Mouse (Mus musculus) T-helper 17 cell (primary cell): ENCODE data around the gene Iscu.

Experiments used
- in situ Hi-C, 2 experiments: fragments of 300-600 bp; cut with MboI, MseI; formaldehyde crosslinking; loops; 1 replicate in 1 of 2; 2 replicates in 1 of 2; pipeline ENCODE4 v1.15.1; 2025; ENCODE audit warnings: high pct_unique_total_duplicates in 2 of 2

The Iscu gene

DNA sequence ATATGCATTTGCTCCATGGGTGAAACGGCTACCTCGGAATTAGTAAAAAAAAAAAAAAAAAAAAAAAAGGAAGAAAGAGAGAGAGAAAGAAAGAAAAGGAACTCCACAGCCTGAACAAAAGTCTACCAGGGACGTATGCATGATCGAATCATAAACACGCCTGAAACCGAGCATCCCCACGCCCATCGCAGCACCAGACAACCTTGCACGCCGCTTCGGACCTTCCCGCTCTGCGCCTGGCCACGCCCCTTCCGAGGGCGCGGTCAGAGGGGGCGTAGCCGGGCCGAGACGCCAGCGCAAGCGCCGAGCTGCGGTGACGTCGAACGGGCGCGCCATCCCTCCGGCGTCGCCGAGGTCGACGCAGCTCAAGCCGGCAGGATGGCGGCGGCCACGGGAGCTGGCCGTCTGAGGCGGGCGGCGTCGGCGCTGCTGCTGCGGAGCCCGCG lies at the start of gene Iscu, which contains the start of gene Sart3:
Gene Iscu, plus strand, starts transcription at position 299 of the 446 bp plus-strand sequence.
Gene Sart3, minus strand, starts transcription at position 61 of the 446 bp plus-strand sequence.
- in situ Hi-C loops, result loop anchor here (5.0 kb wide), 1 partner anchor 40 kb away; no protein-coding TSS in a partner anchor

DNA sequence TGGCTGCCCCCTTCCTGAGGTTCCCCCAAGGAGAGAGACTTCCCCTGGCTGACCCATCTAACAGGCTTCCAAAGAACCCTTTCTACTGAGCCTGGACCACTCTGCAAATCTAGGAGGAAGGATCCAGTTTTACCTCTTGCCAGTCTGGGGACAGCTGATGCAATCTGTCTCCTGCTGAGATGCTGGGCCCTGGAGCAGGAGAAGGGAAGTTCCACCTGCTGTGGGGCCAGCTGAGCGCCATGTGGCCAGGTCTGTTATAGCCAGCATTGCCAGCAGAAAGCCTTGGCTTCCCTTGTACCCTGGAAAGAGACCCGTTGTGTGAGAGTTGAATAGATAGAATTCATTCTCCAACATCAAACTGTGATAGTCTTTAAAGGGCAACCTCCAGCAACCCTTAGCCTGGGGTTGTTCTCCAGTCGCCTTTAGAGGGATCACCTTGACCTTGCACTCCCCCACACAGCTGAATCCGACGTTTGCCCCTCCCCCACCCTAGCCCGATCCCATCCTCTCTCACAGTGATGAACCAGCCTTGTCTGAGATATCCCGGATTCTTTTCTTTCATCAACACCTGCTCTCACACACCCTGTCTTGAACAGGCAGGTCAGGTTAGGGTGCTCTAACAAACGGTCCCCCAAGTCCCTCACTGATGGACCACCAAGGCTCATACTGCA lies 48.8 kb upstream of the Iscu start:
- in situ Hi-C loops, result loop anchor here in 1 of 2 experiments (5.0 kb wide), 1 partner anchor 346 kb away; no protein-coding TSS in a partner anchor

DNA sequence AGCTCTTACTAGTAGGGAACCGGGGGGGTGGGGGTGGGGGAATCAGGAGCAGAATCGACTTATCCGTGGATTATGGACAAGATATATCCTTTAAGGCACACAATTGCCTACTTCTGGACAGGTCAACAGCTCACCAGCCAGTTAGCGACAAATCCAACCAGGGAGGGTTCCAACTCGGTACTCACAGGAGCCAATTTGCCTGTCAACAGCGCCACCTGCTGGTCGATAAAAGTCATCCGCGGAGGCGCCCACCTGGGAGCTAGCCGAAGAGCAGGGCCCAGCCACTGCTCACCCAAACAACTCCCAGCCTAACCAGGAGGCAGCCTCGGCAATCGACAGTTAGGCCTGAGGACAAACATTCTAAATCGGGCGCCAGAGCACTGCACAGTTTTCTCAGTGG lies 48.1 kb upstream of the Iscu start, which contains the start of gene 1700069L16Rik:
Gene 1700069L16Rik, minus strand, starts transcription at position 327 of the 400 bp plus-strand sequence.
- in situ Hi-C loops, result loop anchor here in 1 of 2 experiments (5.0 kb wide), 1 partner anchor 347 kb away; no protein-coding TSS in a partner anchor

DNA sequence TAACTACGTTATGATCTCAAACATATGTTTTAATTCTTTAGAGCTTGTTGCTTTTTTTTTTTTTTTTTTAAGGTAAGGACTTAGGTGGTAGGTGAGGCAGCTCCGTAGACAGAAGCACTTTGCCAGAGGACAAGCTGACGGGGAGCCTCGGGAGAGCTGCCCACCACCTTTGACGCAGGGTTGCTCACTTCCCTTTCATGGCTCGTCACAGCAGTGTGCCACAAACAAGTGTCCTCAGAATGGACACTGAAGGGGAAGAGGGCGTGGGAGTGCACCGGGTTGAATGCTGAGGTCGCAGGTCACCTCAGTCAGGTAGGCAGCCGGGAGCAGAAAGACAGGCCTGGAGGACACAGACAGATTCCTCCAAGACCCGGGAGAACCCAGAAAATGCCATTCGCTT lies 47.1 kb upstream of the Iscu start:
- in situ Hi-C loops, result loop anchor here (5.0 kb wide), 3 partner anchors 138 to 348 kb away; no protein-coding TSS in a partner anchor

DNA sequence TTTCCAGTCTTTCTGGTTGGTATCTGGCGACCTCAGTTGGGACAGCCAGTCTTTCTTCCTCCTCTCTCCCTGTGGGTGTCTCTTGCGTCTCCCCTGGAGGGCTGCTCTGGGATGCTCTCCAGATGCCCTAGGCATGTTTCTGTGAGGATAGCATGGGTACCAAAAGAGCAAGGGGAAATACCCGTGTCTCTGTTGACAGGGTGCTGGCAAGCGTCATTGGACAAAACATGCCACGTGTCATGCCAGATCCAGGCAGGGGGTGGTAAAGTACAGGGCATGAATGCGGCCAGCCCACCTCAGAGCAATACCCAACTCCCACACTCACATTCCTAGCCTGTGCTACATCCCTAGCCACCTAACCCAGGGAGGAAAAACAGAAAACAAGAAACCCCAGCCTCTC lies 45.9 kb upstream of the Iscu start:
- in situ Hi-C loops, result loop anchor here (5.0 kb wide), 3 partner anchors 139 to 349 kb away; no protein-coding TSS in a partner anchor

DNA sequence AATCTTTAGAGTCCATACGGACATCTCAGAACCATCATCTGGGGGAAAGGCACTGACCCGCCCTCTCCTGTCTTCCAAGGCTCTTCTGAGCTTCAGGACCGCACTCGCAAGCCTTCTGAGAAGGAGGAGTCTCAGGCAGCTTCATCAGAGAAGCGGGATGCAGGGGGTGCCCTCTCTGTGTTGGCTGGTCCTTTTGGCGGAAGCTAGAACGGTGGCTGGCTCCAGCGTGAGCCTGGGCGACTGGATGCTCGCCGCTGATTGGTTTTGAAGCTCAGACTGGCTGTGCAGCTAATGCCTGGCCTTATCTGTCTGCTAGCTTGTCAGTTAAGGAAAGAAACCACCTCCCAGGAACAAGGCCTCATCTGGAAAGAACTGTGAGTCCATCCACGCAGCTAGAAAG lies 45.3 kb upstream of the Iscu start:
- in situ Hi-C loops, result loop anchor here (5.0 kb wide), 3 partner anchors 140 to 350 kb away; no protein-coding TSS in a partner anchor

DNA sequence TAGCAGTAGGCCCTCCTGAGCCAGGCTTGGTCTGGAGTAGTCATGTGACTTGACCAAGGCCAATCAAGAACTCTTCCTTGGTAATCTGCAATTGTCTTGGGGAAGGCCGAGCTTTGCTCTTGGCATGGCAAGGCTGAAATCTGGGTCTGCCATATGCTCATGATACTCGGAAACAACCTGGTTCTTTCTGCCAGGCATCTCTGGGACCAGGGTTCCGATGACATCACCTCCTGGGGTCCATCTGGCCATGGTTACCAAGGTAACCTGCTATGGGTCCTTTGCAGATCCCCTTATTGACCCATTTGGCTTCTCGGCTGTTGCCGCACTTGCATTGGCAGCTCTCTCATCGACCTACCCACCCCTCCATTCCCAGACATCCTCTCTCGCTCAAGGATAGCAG lies 44.5 kb upstream of the Iscu start:
- in situ Hi-C loops, result loop anchor here (5.0 kb wide), 3 partner anchors 141 to 351 kb away; no protein-coding TSS in a partner anchor

DNA sequence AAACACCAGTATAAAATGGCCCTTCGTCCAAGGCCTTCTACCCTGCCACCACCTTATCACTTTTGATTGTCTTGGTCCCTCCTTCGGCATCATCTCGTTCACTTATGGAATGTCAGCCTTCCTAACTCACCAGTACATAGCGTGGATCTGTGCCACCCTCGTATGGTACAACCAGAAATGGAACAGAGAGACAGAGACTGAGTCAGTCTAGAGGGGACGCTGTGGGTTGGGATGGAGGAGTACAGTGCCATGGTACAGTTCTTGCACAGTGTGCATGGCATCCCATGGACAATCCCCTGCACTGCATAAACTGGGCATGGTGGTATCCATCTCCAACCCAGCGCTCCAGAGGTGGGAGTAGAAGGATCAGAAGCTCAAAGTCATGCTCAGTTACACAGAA lies 43.9 kb upstream of the Iscu start:
- in situ Hi-C loops, result loop anchor here (5.0 kb wide), 3 partner anchors 141 to 351 kb away; no protein-coding TSS in a partner anchor

DNA sequence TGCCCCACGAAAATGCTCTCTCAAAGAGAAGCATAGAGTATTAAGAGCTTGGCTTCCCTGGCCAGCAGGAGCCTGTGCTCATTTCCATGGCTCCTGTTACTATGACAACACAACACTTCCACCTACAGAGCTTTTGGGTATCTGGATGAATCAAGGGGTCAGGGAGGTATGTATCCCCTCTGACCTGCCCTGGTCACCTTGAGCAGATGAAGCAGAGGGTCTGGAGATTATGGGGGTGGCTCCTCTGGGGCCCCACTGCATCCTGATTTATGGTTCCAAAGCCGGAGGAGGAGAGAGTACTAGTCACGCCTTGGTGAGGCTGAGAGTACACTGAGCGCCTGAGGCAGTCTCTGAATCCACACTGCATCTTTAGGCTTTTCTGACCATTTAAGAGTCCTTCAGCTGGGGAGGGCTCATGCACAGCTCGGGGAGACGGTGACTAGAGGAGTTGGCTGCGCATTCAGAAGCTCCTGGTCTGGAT lies 41.9 kb upstream of the Iscu start:
- in situ Hi-C loops, result loop anchor here in 1 of 2 experiments (5.0 kb wide), 1 partner anchor 258 kb away; no protein-coding TSS in a partner anchor

DNA sequence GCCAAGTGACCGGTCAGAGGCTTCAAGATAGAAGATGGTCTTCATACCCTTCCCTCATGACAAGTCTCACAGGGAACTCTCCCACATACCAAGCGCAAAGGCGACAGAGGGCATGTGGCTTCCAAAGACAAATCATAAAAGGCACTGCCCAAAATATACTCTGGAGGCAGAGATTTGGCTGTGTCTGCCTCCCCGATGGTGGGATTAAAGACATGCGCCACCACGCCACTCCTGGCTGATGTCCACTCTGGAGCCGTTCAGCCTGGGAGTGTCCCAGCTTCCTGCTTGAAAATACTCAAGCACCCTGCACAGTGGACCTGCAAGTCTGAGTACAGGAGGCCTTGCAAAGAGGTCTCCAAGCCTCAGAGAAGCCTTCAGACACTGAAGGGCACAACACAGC lies 41.4 kb upstream of the Iscu start:
- in situ Hi-C loops, result loop anchor here in 1 of 2 experiments (5.0 kb wide), 1 partner anchor 259 kb away; no protein-coding TSS in a partner anchor

DNA sequence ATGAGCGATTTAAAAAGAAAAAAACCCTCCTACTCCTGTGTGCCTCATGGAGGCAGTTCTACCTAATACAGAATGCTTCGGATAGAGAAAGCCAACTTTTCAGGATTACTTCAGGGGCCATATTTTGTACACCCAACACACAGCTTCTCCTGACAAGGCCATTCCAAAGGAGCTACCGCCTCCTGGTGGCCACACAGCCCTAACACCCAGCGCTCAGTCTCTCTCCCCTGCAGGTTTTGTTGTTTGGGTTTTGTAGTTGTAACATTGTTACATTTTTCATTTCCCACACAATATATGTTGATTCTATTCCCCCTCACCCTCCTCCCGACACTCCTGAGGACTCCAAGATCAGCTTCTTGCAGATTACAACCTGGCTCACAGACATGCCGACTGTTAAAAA lies 40.4 kb upstream of the Iscu start:
- in situ Hi-C loops, result loop anchor here in 1 of 2 experiments (5.0 kb wide), 1 partner anchor 260 kb away; no protein-coding TSS in a partner anchor

DNA sequence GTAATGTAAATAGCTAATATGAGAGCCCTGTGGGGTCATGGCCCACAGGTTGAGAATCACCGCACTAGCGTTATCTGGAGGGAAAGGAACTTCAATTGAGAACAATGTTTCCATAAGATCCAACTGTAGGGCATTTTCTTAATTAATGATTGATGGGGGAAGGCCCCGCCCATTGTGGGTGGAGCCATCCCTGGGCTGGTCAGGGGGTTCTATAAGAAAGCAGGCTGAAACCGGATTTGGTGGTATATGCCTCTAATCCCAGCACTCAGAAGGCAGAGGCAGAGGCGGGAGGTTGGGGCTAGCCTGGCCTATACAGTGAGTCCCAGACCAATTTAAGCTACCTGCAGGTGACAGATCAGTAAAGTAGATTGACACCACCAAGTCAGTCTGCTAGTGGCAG lies 38.2 kb upstream of the Iscu start:
- in situ Hi-C loops, result loop anchor here in 1 of 2 experiments (5.0 kb wide), 1 partner anchor 262 kb away; no protein-coding TSS in a partner anchor

DNA sequence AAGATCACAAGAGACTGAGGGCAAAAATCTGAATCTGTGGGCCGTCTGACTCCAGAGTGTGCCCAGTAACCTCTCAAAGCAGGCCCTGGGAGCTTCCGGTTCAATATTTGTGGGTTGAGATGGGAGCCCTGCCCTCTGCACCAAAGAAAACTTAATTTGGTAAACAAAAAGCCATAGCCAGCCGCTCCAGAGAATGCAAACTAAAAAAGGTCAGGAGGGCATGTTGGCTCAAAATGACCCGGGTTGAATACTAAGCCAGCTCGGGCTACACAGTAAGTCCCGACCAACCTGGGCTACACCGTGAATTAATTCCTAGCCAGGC lies 37.6 kb upstream of the Iscu start:
- in situ Hi-C loops, result no loop called here

DNA sequence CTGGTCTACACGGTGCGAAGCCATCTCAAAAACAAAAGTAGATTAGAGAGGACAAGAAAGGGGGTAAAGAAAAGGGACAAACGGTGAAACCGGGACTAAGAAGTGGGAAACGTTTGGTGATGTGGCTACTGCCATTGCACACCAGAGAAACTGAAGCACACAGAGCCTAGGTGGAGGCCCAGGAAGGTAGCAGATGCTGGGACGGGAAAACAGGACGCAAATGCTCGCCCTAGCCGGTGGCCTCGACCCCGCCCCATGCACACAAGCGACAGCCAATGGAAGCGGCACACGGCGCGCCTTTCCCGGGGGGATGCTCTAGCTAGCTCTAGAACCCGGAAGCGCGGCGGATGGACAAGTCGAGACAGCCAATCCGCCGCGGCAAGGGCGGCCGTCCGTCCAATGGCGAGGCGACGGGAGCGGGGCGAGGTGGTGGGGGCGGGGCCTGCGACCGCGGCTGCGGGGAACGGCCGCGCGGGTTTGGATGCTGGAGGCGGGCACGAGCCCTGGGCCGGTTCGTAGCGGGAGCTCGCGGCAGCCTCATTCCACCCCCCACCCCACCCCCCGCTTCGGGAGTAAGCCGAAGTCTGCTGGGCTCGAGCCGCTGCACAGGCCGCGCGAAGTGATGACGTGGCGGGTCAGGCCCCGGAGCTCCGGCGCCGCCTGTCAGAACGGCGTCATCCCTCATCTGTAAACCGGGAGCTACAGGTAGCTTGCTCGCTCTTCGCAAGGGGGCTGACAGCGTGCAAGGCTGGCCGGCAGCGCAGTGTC lies 37.0 kb upstream of the Iscu start, which contains the start of gene Ficd:
Gene Ficd, plus strand, starts transcription at position 459 of the 768 bp plus-strand sequence.
- in situ Hi-C loops, result no loop called here

DNA sequence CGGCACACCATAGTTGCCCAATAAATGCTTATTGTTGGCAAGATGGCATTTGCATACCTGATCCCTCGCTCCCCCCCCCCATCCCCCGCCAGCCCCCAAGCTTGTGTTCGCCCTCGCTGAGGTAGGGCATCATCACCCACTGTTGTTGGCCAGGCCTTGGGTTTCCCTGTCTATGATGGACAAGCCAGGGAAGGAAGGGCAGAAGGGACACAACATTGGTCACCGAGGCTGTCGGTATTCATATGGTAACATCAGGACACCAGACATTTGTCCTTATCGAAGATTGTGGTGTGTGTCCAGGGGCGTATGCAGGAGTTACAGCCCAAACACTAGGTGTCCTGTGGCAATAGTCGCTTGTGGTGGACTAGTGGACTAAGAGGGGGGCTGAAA lies 36.4 kb upstream of the Iscu start:
- in situ Hi-C loops, result no loop called here

DNA sequence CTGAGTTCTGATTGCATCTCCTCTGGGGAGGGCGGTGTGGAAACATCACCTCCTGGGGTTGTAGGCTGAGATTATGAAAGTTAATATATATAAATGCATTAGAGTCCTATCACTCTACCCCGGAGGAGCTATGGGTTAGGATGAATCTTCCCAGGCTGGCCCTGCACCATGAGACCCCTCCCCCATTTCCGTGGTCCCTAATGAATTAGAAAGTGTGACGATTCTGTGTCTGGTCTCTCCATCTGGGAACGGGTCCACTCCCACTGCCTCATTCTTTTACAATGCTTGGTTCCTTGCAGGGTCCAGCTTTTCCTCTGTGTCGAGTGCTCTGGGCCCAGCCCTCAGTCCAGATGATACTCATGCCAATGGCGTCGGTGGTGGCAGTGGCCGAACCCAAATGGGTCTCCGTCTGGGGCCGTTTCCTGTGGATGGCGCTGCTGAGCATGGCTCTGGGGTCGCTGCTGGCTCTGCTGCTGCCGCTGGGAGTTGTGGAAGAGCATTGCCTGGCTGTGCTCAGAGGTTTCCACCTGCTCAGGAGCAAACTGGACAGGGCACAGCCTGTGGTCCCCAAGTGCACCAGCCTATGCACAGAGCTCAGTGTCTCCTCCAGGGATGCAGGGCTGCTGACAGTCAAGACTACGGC lies 35.9 kb upstream of the Iscu start:
- in situ Hi-C loops, result no loop called here

DNA sequence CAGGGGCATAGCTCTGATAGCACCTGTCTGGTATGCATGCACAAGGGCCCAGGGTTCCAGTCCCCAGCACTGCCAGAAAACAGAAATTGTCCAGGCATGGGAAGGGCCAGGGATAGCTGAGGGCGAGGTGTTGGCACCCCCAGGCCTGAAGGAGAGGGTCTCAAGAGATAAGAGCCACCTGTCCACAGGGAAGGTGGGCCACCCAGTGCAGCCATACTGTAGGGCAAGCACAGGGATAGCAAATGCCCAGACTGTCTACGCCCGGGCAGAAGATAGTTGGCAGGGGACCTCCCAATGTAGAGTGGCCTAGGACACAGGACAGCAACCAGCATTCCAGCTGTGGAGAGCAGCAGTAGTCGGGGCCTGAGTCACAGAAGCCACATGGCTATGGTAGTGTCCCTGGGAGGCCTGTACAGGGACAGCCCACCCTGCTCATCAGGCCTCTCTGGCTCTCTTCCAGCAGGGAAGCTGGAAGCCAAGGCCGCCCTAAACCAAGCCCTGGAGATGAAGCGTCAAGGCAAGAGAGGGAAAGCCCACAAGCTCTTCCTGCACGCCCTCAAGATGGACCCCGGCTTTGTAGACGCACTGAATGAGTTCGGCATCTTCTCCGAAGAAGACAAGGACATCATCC lies 34.8 kb upstream of the Iscu start:
- in situ Hi-C loops, result no loop called here

DNA sequence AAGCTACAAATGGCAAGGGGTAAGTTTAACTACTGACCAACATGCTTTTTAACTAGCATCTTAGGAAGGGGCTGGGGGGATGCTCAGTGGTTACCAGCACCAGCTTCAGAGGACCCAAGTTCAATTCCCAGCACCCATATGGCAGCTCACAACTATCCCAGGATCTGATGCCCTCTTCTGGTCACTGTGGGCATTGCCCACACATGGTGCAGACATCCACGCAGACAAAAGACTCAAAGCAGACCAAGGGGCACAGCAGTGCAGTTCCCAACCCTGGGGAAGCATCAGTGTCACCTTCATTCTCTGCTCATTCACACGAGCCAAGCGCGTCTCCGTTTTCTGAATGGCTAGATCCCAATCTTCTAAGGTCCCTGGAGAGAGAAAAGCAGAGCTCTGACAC lies 24.9 kb upstream of the Iscu start:
- in situ Hi-C loops, result no loop called here

DNA sequence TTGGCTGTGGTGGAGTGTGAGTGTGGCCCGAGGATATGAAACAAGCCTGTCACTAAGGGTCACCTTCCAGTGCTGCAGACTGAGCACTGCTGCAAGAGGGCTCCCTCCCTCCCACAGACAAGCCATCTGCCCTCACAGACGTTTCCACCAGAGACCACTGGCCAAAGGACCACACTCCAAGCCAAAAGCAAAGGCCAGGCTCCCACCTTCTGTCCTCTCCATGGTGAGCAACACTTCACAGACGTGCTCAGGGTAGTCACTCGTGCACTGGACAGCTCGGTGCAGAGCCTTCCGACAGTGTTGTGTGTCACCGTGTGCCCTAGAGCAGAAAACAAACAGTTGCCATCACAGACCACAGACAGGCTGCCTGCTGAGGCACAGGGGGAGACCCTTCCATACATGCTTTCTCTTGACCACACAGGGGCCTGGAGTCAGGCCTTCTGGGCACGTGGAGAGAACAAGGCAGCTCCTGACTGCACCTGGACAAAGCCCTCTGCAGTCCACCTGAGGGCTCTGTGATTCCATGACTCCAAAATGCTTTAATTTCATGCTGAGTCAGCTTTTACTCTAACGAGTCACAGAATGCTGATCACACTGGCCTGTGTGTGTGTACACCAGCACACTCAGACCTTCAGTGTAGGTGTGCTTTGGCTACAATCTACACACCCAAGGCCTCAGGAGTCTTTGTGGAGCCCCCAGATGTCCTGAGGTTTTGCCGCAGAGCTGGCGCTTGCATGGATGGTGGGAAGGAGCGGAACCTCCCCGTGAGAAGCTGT lies 23.8 kb upstream of the Iscu start:
- in situ Hi-C loops, result no loop called here
